Mouse (Mus musculus) forebrain, embryonic 11.5 days (tissue): ENCODE measurements around the gene Olfr583. TPM values are rescaled to one million over a fixed set of nuclear protein-coding genes. Genes with fewer than 3 reads are reported as not detected.

ENCODE experiments used
- ATAC-seq: fragments of 200-750 bp; cut with Nextera tagmentation; replicated peaks from 2 replicates; pipeline ENCODE4 v1.8.0; 2017; ENCODE audit warnings: moderate TSS enrichment; ENCODE audit not compliant: low FRiP score
- DNase-seq: peaks from one replicate; pipeline ENCODE4 v3.0.0-alpha.2; 2017; ENCODE audit warnings: low spot score
- H3K27ac ChIP-seq: fragments of 300-500 bp; sonication (generic); 2 replicates; pipeline ENCODE4 v1.5.1; 2014; ENCODE audit warnings: low read depth, low read length
- H3K27me3 ChIP-seq: fragments of 300-500 bp; sonication (generic); 2 replicates; pipeline ENCODE4 v1.6.1; 2014; ENCODE audit warnings: mild to moderate bottlenecking, low read length, mixed read lengths; ENCODE audit not compliant: control insufficient read depth, insufficient read depth
- H3K36me3 ChIP-seq: fragments of 300-500 bp; sonication (generic); 2 replicates; pipeline ENCODE4 v1.6.1; 2014; ENCODE audit warnings: mild to moderate bottlenecking, low read length, moderate library complexity, mixed read lengths; ENCODE audit not compliant: control insufficient read depth, insufficient read depth
- H3K4me1 ChIP-seq: fragments of 300-500 bp; sonication (generic); replicated peaks from 2 replicates; pipeline ENCODE4 v1.6.1; 2014; ENCODE audit warnings: low read length, mixed read lengths; ENCODE audit not compliant: control insufficient read depth, insufficient read depth
- H3K4me2 ChIP-seq: fragments of 300-500 bp; sonication (generic); 2 replicates; pipeline ENCODE4 v1.6.1; 2014; ENCODE audit warnings: low read depth, mild to moderate bottlenecking, low read length, moderate library complexity, mixed read lengths; ENCODE audit not compliant: severe bottlenecking
- H3K4me3 ChIP-seq: fragments of 300-500 bp; sonication (generic); 2 replicates; pipeline ENCODE4 v1.5.1; 2014; ENCODE audit warnings: low read depth, low read length
- H3K9ac ChIP-seq: fragments of 300-500 bp; sonication (generic); 2 replicates; pipeline ENCODE4 v1.6.1; 2014; ENCODE audit warnings: low read length
- H3K9me3 ChIP-seq: fragments of 300-500 bp; sonication (generic); 2 replicates; pipeline ENCODE4 v1.6.1; 2016; ENCODE audit warnings: low read length, mixed read lengths; ENCODE audit not compliant: control insufficient read depth
- WGBS: fragments of 180-500 bp; shearing (Covaris S2); extraction: QIAGEN DNeasy Blood & Tissue Kit; methylation state at CpG from one replicate; pipeline ENCODE4 v1.1.7; 2014; 5-methylcytosine and 5-hydroxymethylcytosine counted together
- polyA plus RNA-seq: library from polyadenylated mRNA; unstranded; fragments of >200 nt; fragmentation: Nextera tagmentation; extraction: Ambion mirVana; gene quantifications from 2 replicates; pipeline ENCODE4 v1.2.1, GENCODE M21; 2014

Olfr583 gene
- polyA plus RNA-seq: not detected in 2 replicates

GRCm38 (mm10) chr7:103051000-103051399, at the start of gene Olfr583:
TSS of gene Olfr583 (plus strand) at chr7:103051300.
- no peaks in the 10 kb centered on the region for H3K9me3 ChIP-seq
- no peaks in the 10 kb centered on the region for H3K36me3 ChIP-seq
- H3K27me3 ChIP-seq: no peaks in the 10 kb centered on the region
- DNase-seq (no peak), ATAC-seq (no peak)
- no peak within 1 kb of the TSS for H3K9ac ChIP-seq
- H3K4me1 ChIP-seq: no peaks in the 10 kb centered on the region
- no peak within 1 kb of the TSS for H3K4me2 ChIP-seq
- no peak within 1 kb of the TSS for H3K4me3 ChIP-seq
- WGBS: 94% methylated on average over 1 of the region's 1 CpGs
- no peak within 1 kb of the TSS for H3K27ac ChIP-seq

DNA sequence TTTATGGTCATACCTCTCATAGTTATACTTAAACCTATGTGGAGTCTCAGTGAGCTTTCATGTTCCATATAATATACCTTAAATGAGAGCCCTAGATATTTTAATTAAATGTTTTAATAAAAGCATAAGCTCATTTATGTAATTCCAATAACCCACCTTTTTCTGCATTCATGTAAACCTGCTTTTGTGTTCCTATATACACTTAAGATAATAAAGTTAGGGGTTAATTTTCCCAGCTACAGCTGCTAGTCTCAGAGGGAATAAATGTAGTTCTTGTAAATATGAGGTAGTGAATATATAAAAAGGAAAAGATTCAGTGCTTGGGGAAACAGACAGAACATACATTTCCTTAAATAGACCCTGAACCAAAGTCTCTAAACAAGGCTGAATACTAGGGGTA, 13.4 kb upstream of the Olfr583 start, which contains the start of gene Olfr582:
Olfr582 (plus strand) TSS at position 301 of the 400 bp plus-strand sequence.
- Histone ChIP-seq H3K27ac (no peak within 1 kb of the TSS), H3K36me3 (no peaks in the 10 kb centered on the region), H3K9ac (no peak within 1 kb of the TSS), H3K4me3 (no peak within 1 kb of the TSS), H3K4me2 (no peak within 1 kb of the TSS), H3K27me3 (no peaks in the 10 kb centered on the region), H3K9me3 (no peaks in the 10 kb centered on the region), H3K4me1 (no peaks in the 10 kb centered on the region)
- ATAC-seq (no peak), DNase-seq (no peak)

GRCm38 (mm10) chr7:103081585-103081984, 30.5 kb downstream of the Olfr583 start, which contains the start of gene Olfr584:
TSS of gene Olfr584 (plus strand) at chr7:103081885.
- Histone ChIP-seq H3K4me3 (no peak within 1 kb of the TSS), H3K4me2 (no peak within 1 kb of the TSS), H3K9ac (no peak within 1 kb of the TSS), H3K27ac (no peak within 1 kb of the TSS), H3K27me3 (no peaks in the 10 kb centered on the region), H3K9me3 (no peaks in the 10 kb centered on the region; the same call in 1 of the 2 replicates), H3K36me3 (no peaks in the 10 kb centered on the region), H3K4me1 (no peaks in the 10 kb centered on the region)
- DNase-seq (no peak), ATAC-seq (no peak)
- 84% methylated on average over 1 of the region's 1 CpGs for WGBS

DNA sequence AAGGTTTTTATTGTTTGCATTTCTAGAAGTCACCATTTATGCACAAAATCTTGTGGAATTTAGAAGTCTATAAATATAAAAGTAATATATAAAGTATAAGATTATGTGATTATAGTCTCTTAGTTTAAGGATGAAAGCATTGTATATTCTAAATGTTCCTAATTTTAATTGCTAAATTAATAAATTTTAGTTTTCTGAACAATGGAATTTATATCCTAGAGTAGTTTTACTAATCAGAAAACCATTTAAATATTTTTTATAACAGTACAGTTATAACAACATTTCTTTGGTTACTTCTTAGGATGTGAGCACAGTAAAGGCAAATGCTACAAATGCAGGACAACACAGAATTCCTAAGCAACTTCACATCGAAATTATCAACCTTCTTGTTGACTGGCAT, 46.3 kb downstream of the Olfr583 start, which contains the start of gene Olfr585:
Olfr585 (plus strand) TSS at position 301 of the 400 bp plus-strand sequence.
- no peaks in the 10 kb centered on the region for H3K27me3 ChIP-seq
- 78% methylated on average over 1 of the region's 1 CpGs for WGBS
- H3K4me1 ChIP-seq: no peaks in the 10 kb centered on the region

More for the DNA sequence above, 46.3 kb downstream of the Olfr583 start, which contains the start of gene Olfr585:
- H3K27ac ChIP-seq: no peak within 1 kb of the TSS
- DNase-seq: no peak
- H3K4me2 ChIP-seq: no peak within 1 kb of the TSS
- no peak within 1 kb of the TSS for H3K9ac ChIP-seq
- no peaks in the 10 kb centered on the region for H3K36me3 ChIP-seq
- no peak within 1 kb of the TSS for H3K4me3 ChIP-seq
- ATAC-seq: no peak
- H3K9me3 ChIP-seq: no peaks in the 10 kb centered on the region

Other genes starting within 250 kb of the Olfr583 start
- not detected in 2 replicates for gene Olfr564, start 247.8 kb upstream of the Olfr583 start, polyA plus RNA-seq
- not detected in 2 replicates for gene Olfr566, start 192.5 kb upstream of the Olfr583 start, polyA plus RNA-seq
- not detected in 2 replicates for gene Olfr568, start 174.2 kb upstream of the Olfr583 start, polyA plus RNA-seq
- not detected in 2 replicates for gene Olfr569, start 160.4 kb upstream of the Olfr583 start, polyA plus RNA-seq
- not detected in 2 replicates for gene Olfr570, start 156.7 kb upstream of the Olfr583 start, polyA plus RNA-seq
- gene Olfr571, start 133.8 kb upstream of the Olfr583 start, polyA plus RNA-seq: 0.17 and 0.19 TPM in 2 replicates
- gene Olfr572, start 126.9 kb upstream of the Olfr583 start, polyA plus RNA-seq: not detected in 2 replicates
- not detected in 2 replicates for gene Olfr573-ps1, start 108.7 kb upstream of the Olfr583 start, polyA plus RNA-seq
- not detected in 2 replicates for gene Olfr574, start 102.8 kb upstream of the Olfr583 start, polyA plus RNA-seq
- not detected in 2 replicates for gene Olfr575, start 92.5 kb upstream of the Olfr583 start, polyA plus RNA-seq
- gene Olfr576, start 88.6 kb upstream of the Olfr583 start, polyA plus RNA-seq: not detected in 2 replicates
- gene Olfr577, start 75.4 kb upstream of the Olfr583 start, polyA plus RNA-seq: not detected in 2 replicates
- gene Olfr578, start 62.0 kb upstream of the Olfr583 start, polyA plus RNA-seq: not detected in 2 replicates
- not detected in 2 replicates for gene Olfr582, start 13.3 kb upstream of the Olfr583 start, polyA plus RNA-seq
- not detected in 2 replicates for gene Olfr584, start 30.6 kb downstream of the Olfr583 start, polyA plus RNA-seq
- gene Olfr585, start 46.4 kb downstream of the Olfr583 start, polyA plus RNA-seq: not detected in 2 replicates
- not detected in 2 replicates for gene Olfr586, start 74.3 kb downstream of the Olfr583 start, polyA plus RNA-seq
- gene Olfr588-ps1, start 89.6 kb downstream of the Olfr583 start, polyA plus RNA-seq: not detected in 2 replicates
- not detected in 2 replicates for gene Olfr589, start 105.1 kb downstream of the Olfr583 start, polyA plus RNA-seq
- not detected in 2 replicates for gene Olfr591, start 127.0 kb downstream of the Olfr583 start, polyA plus RNA-seq
- gene Olfr592, start 133.5 kb downstream of the Olfr583 start, polyA plus RNA-seq: not detected in 2 replicates
- not detected in 2 replicates for gene Olfr593, start 160.6 kb downstream of the Olfr583 start, polyA plus RNA-seq
- not detected in 2 replicates for gene Olfr594, start 165.7 kb downstream of the Olfr583 start, polyA plus RNA-seq
- gene Usp17ld, start 201.2 kb downstream of the Olfr583 start, polyA plus RNA-seq: not detected in 2 replicates